Mouse (Mus musculus): ENCODE data around the gene Heatr1. TPM values are rescaled to one million over a fixed set of nuclear protein-coding genes. Genes with fewer than 3 reads are reported as not detected.
A peak's percentile ranks its signal among the peaks of the same experiment; 100 is the strongest.

The Heatr1 gene
- total RNA-seq (2015) (58.0 and 62.3 TPM in 2 replicates), total RNA-seq (2017) (103 and 121 TPM in 2 replicates)

DNA sequence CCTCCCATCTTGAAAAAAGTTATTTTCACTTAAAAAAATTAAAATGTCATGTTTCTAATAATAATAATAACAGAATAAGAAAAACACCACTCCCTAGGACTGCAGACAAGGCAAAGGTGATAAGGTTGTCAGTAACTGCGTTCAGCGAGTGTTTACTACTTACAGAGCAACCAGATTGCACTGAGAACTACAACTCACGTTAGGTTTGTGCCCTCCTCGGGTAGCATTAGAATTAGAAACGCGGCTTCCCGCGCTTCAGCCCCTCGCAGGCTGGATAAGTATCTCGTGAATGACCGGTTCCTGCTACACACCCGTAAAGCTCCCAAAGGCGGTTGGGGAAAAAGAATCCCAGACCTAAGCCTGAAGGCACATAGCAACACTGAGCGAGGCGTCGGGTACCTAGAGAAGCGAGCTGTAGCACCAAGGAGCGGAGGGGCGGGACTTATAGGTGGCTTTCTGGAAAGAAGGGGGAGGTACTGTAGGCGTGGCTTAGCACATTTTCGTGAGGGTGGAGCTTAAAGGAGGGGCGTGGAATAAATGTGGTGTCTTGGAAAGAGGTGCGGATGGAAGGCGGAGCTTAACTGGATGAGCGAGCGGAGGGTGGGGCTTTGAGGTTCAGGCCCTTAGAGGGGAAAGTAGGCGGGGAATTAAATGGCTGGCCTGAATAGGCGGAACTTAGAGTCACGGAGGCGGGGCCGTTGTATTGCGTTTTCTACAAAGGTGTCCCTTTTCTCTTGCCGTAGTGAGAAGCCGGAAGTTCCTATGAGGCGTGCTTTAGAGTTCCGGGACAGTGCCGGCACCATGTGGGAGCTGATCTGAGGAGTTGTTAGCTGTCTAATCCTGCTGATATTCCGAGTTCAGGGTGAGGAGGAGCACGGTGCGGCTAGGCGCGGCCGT, at the start of gene Heatr1:
Gene Heatr1 (plus strand): TSS at position 419 of the 897 bp plus-strand sequence.
- ATAC-seq (replicated peaks; ENCODE audit: poor library complexity), result peak; percentile 92

DNA sequence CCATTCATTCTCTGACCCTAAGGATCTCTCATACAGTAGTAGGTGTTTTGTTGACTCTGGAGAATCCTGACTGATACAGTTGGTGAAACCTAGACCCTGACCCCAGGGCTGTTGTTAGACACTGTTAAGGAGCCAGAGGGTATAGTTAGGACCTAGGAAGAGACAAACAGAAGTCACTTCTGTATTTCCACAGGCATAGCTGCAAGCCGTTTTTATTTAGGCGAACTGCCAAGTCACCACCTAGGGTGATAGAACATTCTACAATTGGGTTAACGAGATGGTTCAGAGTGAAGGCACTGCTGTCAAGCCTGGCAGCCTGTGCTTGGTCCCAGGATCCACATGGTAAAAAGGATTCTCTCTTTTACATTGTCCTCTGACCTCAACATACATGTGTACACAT, 48.0 kb upstream of the Heatr1 start:
- ATAC-seq (replicated peaks; ENCODE audit: poor library complexity), result peak; percentile 47

DNA sequence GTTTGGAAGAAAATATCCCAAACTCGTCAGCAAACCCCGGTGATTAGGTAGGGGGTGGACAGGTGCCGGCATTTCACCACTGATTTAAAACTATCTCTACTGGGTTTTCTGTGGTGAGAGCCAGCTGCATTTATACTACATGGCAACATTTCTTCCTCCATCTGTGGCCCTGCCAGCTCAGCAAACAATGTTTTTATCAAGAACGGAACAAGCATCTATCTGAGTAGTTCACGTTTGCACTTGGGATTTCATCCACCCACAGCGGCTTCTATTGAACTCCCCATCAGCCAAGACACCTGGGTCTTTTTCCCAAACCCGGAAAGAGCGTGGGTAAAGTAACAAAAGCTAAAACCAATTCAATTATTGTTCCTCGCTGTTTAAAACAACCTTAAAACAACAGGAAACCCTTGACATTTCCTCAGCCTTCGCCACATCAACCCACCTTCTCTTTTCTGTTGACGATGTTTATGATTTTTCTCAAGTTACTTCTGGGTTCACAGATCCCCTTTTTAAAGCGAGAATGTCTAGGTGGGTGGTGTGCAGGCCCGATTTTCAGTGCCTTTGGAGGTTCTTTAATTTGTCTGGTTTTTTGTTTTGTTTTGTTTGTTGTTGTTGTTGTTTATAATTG, 45.5 kb upstream of the Heatr1 start:
- peak; percentile 49 for ATAC-seq (replicated peaks; ENCODE audit: poor library complexity)

DNA sequence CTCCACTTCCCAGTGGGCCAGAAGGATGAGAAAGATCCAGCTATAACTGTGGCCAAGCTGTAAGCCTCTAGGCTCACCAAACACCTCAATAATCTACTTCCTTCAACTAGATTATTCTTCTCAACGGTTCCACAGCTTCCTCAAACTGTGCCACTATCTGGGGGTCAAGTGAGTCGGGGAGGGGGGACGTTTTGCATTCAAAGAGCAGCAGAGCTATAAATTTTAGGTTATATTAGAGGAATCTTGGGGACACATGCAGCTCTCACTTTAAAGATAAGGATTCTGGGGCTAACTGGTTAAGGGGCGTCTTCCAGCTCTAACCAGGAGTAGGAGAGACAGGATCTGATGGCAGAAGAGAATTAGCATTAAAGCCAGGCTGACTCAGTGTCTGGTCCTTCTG, 38.6 kb upstream of the Heatr1 start:
- peak; percentile 69 for ATAC-seq (replicated peaks; ENCODE audit: poor library complexity)

DNA sequence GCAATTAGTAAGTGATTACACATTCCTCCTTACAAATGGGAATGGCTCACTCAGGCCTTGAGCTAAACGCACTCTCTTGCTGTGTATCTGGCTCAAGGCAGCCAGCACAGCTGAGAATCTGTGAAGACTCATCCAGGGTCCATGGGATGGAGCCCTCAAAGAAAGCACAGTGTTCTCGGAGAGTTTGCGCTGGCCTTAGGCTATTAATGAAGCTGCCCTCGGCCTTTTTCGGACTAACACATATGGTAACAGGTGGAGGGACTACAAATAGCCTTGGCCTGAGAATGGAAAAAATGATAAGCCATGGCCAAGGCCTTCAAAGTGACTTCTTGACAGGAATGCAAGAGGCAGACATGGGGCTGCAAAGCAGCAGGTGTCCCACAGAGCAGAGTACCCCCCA, 37.3 kb upstream of the Heatr1 start:
- no peak for ATAC-seq (replicated peaks; ENCODE audit: poor library complexity)

DNA sequence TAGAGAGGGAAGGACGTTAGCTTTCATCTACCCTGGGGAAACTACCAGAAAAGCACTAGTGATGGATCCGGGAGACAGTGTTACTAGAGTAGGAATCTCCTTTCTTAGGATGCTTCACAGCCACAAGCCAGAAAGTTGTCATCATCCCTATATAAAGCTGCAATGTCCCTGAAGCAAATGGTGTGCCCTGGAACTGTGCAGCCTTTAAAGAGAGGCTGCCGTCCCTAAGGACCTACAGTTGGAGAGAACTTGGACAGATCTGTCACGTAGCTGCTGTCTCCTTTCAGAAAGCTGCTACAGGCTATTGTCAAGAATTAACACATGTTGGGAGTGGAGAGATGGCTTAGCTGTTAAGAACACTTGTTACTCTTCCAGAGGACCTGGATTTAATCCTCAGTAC, 33.3 kb upstream of the Heatr1 start:
- no peak for ATAC-seq (replicated peaks; ENCODE audit: poor library complexity)

DNA sequence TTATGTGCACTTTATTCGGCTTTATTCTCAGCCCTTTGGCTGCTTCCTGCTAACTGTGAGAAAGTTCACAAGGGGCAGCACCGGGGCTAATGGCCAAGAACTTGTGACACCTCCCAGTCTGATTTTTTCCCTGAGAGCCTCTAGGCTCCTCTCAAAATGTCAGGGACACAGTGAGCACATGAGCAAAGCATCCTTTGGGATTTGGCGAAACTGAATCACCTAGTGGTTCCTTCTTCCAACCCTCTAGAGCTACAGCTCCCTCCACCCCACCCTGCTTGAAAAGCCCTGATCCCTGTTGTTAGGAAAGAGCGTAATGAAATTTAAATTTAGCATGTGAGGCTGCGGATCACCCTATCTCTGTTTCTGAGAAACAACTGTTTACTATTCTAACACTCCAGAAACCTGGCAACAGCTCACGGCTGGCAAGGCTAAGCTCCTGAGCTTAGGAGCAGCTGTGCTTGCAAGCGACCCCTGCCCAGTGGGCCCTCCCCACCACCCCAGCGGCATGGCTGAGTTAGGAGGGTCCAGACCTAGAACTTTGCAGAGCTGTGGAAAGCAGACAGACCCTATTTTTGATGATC, 25.7 kb upstream of the Heatr1 start:
- no peak for ATAC-seq (replicated peaks; ENCODE audit: poor library complexity)

DNA sequence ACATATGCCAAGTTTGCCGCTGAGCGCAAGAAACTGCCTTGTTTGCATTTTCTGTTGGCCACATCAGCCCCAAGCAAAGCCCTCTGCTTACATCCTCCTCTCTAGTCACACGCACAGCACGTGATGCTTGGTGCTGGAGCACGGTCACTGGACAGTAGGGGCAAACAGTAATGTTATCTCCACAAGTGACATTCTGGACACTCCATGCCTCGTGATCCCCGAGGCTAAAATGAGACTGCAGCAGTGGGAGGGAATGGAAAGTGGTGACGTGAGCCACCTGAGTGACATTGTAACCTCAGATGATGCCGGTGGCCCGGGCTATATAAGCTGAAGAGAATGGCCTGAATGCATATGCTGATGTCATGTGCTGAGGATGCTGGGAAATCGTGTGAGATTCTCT, 24.9 kb upstream of the Heatr1 start:
- no peak for ATAC-seq (replicated peaks; ENCODE audit: poor library complexity)

DNA sequence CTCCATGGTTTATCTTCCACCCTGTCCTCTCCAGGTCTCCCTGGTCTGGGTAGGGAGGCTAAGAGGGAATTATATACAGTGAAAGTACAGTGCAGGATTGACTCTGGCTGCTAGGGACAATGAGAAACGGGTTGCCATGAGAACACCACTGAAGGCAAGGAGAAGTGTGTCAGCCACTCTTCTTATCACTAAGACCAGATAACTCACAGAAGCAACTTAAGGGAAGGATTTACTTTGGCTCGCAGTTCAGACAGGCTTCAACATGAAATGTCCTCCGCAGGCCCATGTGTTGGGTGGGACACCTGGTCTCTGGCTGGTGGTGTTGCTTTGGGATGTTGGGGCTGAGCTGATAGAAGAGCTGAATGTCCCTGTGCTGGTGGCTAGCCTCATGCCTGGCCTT, 22.1 kb upstream of the Heatr1 start:
- ATAC-seq (replicated peaks; ENCODE audit: poor library complexity), result no peak

DNA sequence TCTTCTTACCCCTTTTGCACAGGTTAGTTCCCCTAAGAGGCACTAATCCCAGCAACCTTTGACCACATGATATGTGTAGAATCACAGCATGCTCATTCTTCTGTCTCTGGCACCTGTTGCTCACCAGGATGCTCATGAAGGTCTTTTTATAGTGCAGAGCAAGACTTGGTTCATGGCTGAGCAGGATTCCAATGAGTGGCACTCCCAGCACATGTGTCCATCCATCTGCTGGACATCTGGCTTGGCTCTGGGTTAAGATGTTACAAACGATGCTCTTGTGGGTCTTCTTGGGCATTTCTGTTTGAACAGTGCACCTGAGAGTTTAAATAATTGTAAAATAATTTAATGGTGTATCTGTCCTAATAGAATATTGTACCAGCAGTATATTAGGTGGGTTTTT, 18.0 kb upstream of the Heatr1 start:
- no peak for ATAC-seq (replicated peaks; ENCODE audit: poor library complexity)

DNA sequence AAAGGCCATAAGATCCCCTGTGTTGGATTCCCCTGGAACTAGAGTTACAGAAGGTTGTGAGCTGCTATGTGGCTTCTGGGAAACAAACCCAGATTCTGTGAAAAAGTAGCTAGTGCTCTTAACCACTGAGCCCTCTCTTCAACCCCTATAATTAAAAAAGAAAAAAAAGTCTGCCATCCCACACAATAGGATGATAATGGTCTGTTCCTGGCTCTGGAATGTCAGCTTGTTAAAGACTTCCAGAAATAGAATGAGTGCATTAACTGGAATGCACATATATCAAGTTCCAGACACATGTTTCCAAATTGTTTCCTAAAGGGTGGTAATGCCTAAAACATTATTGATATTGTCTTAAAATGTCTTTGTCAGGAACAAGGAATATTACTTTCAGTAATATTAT, 10.0 kb upstream of the Heatr1 start:
- ATAC-seq (replicated peaks; ENCODE audit: poor library complexity), result no peak

DNA sequence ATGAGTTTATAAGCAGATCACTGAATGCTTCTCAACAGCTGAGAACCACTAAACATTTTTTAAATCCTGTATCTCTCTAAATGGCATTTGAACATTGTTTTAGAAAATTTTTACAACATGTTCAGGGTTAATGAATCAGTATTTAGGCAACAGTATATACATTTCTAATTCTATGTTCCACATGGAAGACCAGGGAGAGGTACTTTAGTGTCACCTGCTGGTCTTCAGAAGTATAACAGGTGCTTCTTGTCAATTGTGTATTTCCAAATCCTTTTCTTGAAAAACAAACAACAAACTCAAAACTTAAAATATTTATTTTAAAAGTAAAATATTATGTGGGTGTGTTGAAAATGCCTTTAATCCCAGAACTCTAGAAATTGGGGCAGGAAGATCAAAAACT, 8.5 kb upstream of the Heatr1 start:
- peak; percentile 92 for ATAC-seq (replicated peaks; ENCODE audit: poor library complexity)

DNA sequence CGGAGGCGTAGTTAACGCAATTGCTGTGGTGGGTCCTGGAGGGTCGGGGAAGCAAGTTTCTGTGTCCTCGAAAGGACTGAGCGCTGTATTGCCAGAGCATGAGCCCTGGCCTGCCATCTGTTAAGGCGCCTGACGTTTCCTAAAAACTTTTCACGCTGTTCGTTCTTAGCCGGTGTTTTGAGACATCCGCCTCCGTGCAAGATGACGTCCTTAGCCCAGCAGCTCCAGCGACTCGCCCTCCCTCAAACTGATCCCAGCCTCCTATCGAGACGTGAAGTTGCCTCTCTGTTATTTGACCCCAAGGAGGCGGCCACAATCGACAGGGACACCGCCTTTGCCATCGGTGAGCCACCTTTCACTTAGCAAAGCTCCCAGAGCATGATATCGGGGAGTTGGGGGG, 744 bp downstream of the Heatr1 start:
- ATAC-seq (replicated peaks; ENCODE audit: poor library complexity), result peak; percentile 40

DNA sequence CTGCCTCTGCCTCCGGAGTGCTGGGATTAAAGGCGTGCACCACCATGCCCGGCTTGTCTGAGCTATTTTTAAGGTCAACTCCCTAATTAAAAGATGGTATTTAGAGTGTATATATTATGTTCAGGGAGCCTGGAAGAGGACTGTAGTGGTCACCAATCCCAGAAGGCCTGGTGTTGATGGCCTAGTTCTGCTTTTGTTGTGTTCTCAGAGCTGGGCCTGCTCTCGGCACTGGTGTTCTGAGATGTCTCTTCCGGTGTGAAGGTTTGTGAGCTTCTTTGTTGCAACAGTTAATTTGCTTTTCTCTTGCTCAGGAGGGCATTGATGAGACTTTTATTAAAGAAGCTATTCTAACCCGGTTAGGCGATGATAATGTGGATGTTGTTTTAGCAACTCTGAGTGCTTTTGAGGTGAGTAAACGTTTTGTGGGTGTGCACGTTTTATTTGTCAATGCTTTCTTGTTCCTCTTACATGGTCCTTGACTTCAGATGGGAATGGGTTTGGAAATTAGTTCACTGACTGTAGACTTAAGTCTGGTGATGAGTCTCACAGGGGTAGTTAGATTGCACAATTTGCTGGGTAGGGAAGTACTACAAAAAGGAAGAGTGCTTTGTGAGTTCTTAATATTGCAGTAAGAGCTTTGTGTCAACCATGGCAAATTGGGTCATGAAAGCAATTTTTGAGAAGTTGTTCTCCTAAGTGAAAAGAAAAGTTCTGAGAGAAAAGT, 13.7 kb downstream of the Heatr1 start:
- ATAC-seq (replicated peaks; ENCODE audit: poor library complexity), result peak; percentile 78

DNA sequence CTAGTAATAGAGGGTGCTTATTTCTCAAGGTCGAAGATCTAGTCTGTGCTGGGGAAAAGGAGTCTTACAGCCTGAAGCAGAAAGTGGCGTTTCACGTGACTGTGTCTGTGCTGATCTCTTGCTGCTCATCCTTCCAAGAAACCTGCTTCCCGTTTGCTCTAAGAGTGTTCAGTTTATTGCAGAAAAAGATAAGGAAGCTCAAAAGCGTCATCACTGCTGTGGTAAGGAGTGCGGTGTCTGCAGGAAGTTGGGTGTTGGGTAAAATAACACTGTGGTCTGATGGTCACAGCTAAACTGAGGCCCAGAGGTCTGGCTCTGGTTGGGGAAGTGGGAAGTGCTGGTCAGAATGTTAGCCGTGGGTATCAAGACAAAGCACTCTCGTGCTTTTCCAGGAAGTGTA, 17.2 kb downstream of the Heatr1 start:
- ATAC-seq (replicated peaks; ENCODE audit: poor library complexity), result peak; percentile 90

DNA sequence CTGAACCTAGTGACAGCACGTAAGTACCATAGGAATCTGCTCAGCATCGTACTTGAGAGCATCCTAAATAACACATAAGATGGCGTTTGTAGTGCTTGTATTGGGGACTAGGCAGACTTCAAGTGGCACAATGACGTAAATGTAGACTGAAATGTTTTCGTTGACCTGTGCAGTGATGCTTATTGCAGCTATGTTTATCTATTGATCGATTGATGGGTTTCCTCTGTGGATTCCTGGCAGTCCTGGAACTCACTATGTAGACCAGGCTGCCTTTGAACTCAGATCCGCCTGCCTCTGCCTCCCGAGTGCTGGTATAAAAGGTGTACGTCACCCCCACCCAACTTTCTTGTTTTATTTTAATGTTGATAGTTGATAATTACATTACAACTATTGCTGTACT, 25.8 kb downstream of the Heatr1 start:
- no peak for ATAC-seq (replicated peaks; ENCODE audit: poor library complexity)

DNA sequence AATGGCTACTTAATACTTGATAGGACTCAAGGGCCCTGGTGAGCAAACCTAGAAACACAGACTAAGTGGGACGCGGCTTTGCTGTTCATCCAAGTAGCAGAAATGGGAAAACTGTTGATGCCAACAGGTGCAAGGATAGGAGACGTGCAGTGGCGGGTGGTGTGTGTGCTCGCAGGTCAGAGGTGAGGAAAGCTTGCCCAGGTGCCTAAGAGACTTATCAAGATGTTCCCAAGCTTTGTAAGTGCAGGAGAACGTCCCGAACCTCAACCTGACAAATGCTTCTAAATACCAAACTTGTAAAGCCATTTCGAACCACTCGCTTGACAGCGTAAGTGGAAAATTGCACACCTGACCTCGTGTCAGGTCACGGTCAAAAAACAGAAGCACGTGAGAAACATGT, 33.7 kb downstream of the Heatr1 start:
- no peak for ATAC-seq (replicated peaks; ENCODE audit: poor library complexity)

DNA sequence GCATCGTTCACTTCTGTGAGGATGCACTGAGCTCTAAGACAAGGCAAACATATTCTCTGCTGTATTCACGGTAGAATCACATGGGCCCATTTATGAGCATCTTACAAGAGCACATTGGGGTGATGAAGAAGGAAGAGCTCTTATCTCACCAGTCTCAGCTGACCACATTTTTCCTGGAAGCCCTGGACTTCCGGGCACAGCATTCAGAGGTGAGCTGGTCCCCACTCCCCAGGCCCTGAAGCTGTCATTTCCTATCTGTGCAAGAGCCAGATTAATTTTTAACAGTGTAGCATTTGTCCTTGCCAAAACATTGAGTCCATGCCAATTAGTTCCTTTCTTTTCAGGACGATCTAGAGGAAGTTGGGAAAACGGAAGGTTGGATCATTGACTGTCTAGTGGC, 39.0 kb downstream of the Heatr1 start:
- no peak for ATAC-seq (replicated peaks; ENCODE audit: poor library complexity)

DNA sequence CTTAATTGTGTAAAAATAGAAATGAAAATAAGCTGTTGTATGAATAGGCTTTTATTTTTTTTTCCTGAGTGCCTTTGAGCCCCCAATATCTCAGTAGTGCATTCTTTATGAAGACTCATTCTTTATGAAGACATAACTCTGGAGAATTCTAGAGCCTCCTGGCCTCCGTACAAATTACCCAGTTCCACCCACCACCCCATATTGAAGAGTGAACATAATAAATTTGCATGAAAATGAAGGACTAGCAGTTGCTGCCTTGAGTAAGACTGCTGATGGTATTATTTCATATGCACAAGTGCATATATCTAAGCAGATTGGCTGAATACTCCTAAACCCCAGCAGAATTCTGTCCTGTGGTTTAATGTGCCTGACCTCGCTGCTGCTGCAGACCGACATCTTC, 44.8 kb downstream of the Heatr1 start:
- ATAC-seq (replicated peaks; ENCODE audit: poor library complexity), result no peak

DNA sequence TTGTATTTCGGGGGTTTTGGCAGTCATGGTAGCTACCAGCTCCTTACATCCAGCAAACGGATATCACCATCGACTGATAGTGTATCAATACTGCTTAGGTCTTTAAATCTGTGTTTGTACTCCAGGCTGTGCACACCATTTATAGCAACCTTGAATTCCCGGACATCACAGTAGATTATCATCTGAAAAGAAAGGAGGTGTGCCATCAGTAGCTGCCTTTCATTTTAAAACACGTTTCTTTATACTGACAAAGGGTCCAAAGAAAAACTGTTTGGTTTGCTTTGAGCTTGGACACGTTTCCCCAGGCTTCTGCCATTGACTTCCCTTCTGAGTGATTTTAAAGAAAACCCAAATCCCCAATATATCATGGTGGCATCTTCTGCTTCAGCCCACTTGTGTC, 46.0 kb downstream of the Heatr1 start:
- ATAC-seq (replicated peaks; ENCODE audit: poor library complexity), result no peak

DNA sequence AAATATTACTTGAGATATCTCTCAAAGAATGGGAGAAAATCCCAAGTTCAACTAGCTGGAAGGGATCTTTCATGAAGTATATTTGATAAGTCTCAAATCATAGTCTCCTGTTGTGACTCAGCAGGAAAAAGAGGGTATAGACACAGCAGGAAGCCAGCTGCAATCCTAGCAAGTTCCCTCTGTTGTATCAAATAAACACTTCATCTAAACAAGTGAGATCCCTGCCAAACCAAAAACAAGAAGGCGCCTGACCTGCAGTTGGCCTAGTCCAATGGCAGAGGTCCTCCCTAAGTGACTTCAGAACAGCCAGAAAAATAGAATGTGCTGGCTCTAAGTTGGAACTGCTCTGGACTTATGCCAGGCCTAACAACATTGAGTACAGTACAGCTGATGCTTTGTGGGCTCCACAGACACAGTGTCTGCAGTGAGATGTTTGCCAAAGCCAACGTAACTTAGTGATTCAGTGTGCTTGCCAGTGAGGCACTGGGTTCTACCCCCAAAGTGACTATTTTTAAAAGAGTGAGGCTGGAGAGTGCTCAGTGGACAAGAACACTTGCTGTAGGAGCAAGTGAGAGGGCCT, 47.3 kb downstream of the Heatr1 start:
- ATAC-seq (replicated peaks; ENCODE audit: poor library complexity), result 0 out of 2 replicates have a peak, but pooled peaks have one; percentile 11
